Mouse (Mus musculus) heart, embryonic 14.5 days (tissue): ENCODE measurements around the gene Gm7029. TPM values are rescaled to one million over a fixed set of nuclear protein-coding genes. Genes with fewer than 3 reads are reported as not detected.
A peak's percentile ranks its signal among the peaks of the same experiment; 100 is the strongest.
"Not testable (repeated sequence)": the region's sequence is repeated elsewhere in the genome, so short reads cannot be mapped to it uniquely, and the experiment has no call there.

Source experiments
- ATAC-seq: fragments of 200-750 bp; cut with Nextera tagmentation; 2 replicates; pipeline ENCODE4 v1.8.0; 2017; ENCODE audit warnings: low read depth, moderate TSS enrichment; ENCODE audit not compliant: insufficient number of reproducible peaks, insufficient read depth, low FRiP score
- H3K27ac ChIP-seq, 2 experiments: fragments of 200-500 bp in 1 of 2; fragments of 300-500 bp in 1 of 2; sonication (generic) in 1 of 2; replicated peaks in 1 of 2; 2 replicates each; pipeline ENCODE4 v1.5.1; 2012 to 2014; ENCODE audit warnings: low read depth in 2 of 2, low read length in 2 of 2, control low read depth in 1 of 2, mild to moderate bottlenecking in 1 of 2, mixed read lengths in 1 of 2; ENCODE audit not compliant: control insufficient read depth in 1 of 2, insufficient read depth in 1 of 2
- H3K27me3 ChIP-seq: fragments of 300-500 bp; sonication (generic); 2 replicates; pipeline ENCODE4 v1.6.1; 2014; ENCODE audit warnings: mild to moderate bottlenecking, low read length, control low read depth; ENCODE audit not compliant: control insufficient read depth, insufficient read depth
- H3K36me3 ChIP-seq: fragments of 300-500 bp; sonication (generic); 2 replicates; pipeline ENCODE4 v1.6.1; 2014; ENCODE audit warnings: mild to moderate bottlenecking, control low read depth, low read length, mixed read lengths; ENCODE audit not compliant: control insufficient read depth, insufficient read depth
- H3K4me1 ChIP-seq, 2 experiments: fragments of 200-500 bp in 1 of 2; fragments of 300-500 bp in 1 of 2; sonication (generic) in 1 of 2; 2 replicates each; pipeline ENCODE4 v1.6.1; 2012 to 2014; ENCODE audit warnings: low read length in 2 of 2, control low read depth in 1 of 2, mixed read lengths in 1 of 2; ENCODE audit not compliant: control insufficient read depth in 2 of 2, insufficient read depth in 2 of 2
- H3K4me2 ChIP-seq: fragments of 300-500 bp; sonication (generic); 2 replicates; pipeline ENCODE4 v1.6.1; 2014; ENCODE audit warnings: mild to moderate bottlenecking, low read length
- H3K4me3 ChIP-seq, 2 experiments: fragments of 200-500 bp in 1 of 2; fragments of 300-500 bp in 1 of 2; sonication (generic) in 1 of 2; 2 replicates each; pipeline ENCODE4 v1.5.1; 2012 to 2014; ENCODE audit warnings: low read length in 2 of 2, mild to moderate bottlenecking in 2 of 2, control low read depth in 1 of 2, low read depth in 1 of 2, moderate library complexity in 1 of 2; ENCODE audit not compliant: control insufficient read depth in 1 of 2, insufficient read depth in 1 of 2
- H3K9ac ChIP-seq: fragments of 300-500 bp; sonication (generic); 2 replicates; pipeline ENCODE4 v1.6.1; 2014; ENCODE audit warnings: mild to moderate bottlenecking, low read length
- H3K9me3 ChIP-seq: fragments of 300-500 bp; sonication (generic); 2 replicates; pipeline ENCODE4 v1.6.1; 2016; ENCODE audit warnings: low read length, control low read depth; ENCODE audit not compliant: control insufficient read depth
- WGBS: fragments of 180-500 bp; shearing (Covaris S2); extraction: QIAGEN DNeasy Blood & Tissue Kit; methylation state at CpG from one replicate; pipeline ENCODE4 v1.1.7; 2014; 5-methylcytosine and 5-hydroxymethylcytosine counted together
- polyA plus RNA-seq: library from polyadenylated mRNA; unstranded; fragments of >200 nt; fragmentation: Nextera tagmentation; extraction: Ambion mirVana; gene quantifications from 2 replicates; pipeline ENCODE4 v1.2.1, GENCODE M21; 2014

Gm7029 gene
- polyA plus RNA-seq, 1 experiment from 2014 or later, result not detected

GRCm38 (mm10) chr17:33875797-33876196, 2.2 kb downstream of the Gm7029 start:
- H3K4me1 ChIP-seq, H3K4me2 ChIP-seq, H3K4me3 ChIP-seq, H3K9me3 ChIP-seq, H3K27ac ChIP-seq, H3K27me3 ChIP-seq, H3K9ac ChIP-seq, ATAC-seq: not testable (repeated sequence)
- 86% methylated on average over 5 of the region's 5 CpGs for WGBS
- H3K36me3 ChIP-seq, result peaks cover 47% of the 10 kb centered on the region

GRCm38 (mm10) chr17:33884320-33884719, 10.7 kb downstream of the Gm7029 start:
- ATAC-seq, H3K4me1 ChIP-seq, H3K9ac ChIP-seq, H3K27me3 ChIP-seq, H3K27ac ChIP-seq, H3K9me3 ChIP-seq, H3K4me3 ChIP-seq, H3K4me2 ChIP-seq: not testable (repeated sequence)
- WGBS, result 85% methylated on average over 10 of the region's 11 CpGs
- H3K36me3 ChIP-seq, result peaks cover 54% of the 10 kb centered on the region

- not testable (repeated sequence) for H3K4me1 ChIP-seq, H3K4me3 ChIP-seq, H3K9me3 ChIP-seq, H3K9ac ChIP-seq, H3K27me3 ChIP-seq, ATAC-seq, H3K27ac ChIP-seq, H3K4me2 ChIP-seq
- H3K36me3 ChIP-seq, result peaks cover 27% of the 10 kb centered on the region
- 33% methylated on average over 2 of the region's 2 CpGs for WGBS
These were observed 14.2 kb downstream of the Gm7029 start for GRCm38 (mm10) chr17:33887802-33888201.

- Histone ChIP-seq H3K4me2 (peak overlapping the region; percentile 69), H3K36me3 (peaks cover 27% of the 10 kb centered on the region), H3K4me3 (peak overlapping the region in 1 of 2 experiments; percentile 66; a peak in 1 of 4 replicates)
- H3K27ac ChIP-seq, H3K9me3 ChIP-seq, ATAC-seq, H3K4me1 ChIP-seq, H3K9ac ChIP-seq, H3K27me3 ChIP-seq: not testable (repeated sequence)
These were observed 14.6 kb downstream of the Gm7029 start for GRCm38 (mm10) chr17:33888230-33888629.

- H3K9me3 ChIP-seq, H3K27me3 ChIP-seq, H3K4me1 ChIP-seq: not testable (repeated sequence)
- Histone ChIP-seq H3K4me2 (peak overlapping the region; percentile 69), H3K4me3 (peak overlapping the region; percentile 64 to 66), H3K9ac (peak overlapping the region; percentile 79), H3K27ac (peak overlapping the region; percentile 51 to 59; a peak in 2 of 4 replicates), H3K36me3 (peaks cover 19% of the 10 kb centered on the region)
- under 1% methylated on average over 40 of the region's 44 CpGs for WGBS
- ATAC-seq, result peak; percentile 8; the same call in 1 of the 2 replicates
These were observed 16.4 kb downstream of the Gm7029 start for GRCm38 (mm10) chr17:33889941-33890532.

GRCm38 (mm10) chr17:33890533-33891059, 17.0 kb downstream of the Gm7029 start, which contains the start of gene Kifc1:
TSS of gene Kifc1 (minus strand) at chr17:33890661.
- WGBS, result under 1% methylated on average over 49 of the region's 49 CpGs
- Histone ChIP-seq H3K4me1 (peaks cover 0 to 2% of the 10 kb centered on the region in 2 experiments; a peak in 3 of 4 replicates), H3K4me2 (peak within 1 kb of the TSS; percentile 69), H3K27me3 (no peaks in the 10 kb centered on the region), H3K9ac (peak within 1 kb of the TSS; percentile 79), H3K36me3 (peaks cover 15% of the 10 kb centered on the region), H3K27ac (peak within 1 kb of the TSS; percentile 51 to 59; a peak in 2 of 4 replicates), H3K4me3 (peak within 1 kb of the TSS; percentile 64 to 66), H3K9me3 (no peaks in the 10 kb centered on the region)
- peak; percentile 99 for ATAC-seq

- H3K9me3 ChIP-seq, result no peaks in the 10 kb centered on the region
- no peak overlapping the region for H3K27ac ChIP-seq
- H3K4me3 ChIP-seq, result no peak overlapping the region
- H3K36me3 ChIP-seq, result peaks cover 7% of the 10 kb centered on the region
- H3K9ac ChIP-seq, result no peak overlapping the region
- H3K4me2 ChIP-seq, result no peak overlapping the region
- H3K27me3 ChIP-seq, result no peaks in the 10 kb centered on the region
- ATAC-seq, result no peak
- 55% methylated on average over 2 of the region's 2 CpGs for WGBS
- H3K4me1 ChIP-seq, result peaks cover 0 to 2% of the 10 kb centered on the region in 2 experiments; a peak in 3 of 4 replicates
These were observed 17.7 kb downstream of the Gm7029 start for GRCm38 (mm10) chr17:33891357-33891756.

- H3K27me3 ChIP-seq, H3K9ac ChIP-seq, H3K4me2 ChIP-seq, H3K4me1 ChIP-seq, H3K27ac ChIP-seq, H3K4me3 ChIP-seq, H3K9me3 ChIP-seq, ATAC-seq, H3K36me3 ChIP-seq: not testable (repeated sequence)
- 67% methylated on average over 6 of the region's 6 CpGs for WGBS
These were observed 18.3 kb downstream of the Gm7029 start for GRCm38 (mm10) chr17:33891892-33892291.
